Mouse (Mus musculus) midbrain, embryonic 13.5 days (tissue): ENCODE data around the gene Nin. TPM values are rescaled to one million over a fixed set of nuclear protein-coding genes. Genes with fewer than 3 reads are reported as not detected.
"Not testable (repeated sequence)": the region's sequence is repeated elsewhere in the genome, so short reads cannot be mapped to it uniquely, and the experiment has no call there.

Experiments used
- ATAC-seq: fragments of 200-750 bp; cut with Nextera tagmentation; 2 replicates; pipeline ENCODE4 v1.8.0; 2017; ENCODE audit warnings: mild to moderate bottlenecking, moderate TSS enrichment, moderate library complexity
- H3K27ac ChIP-seq: fragments of 300-500 bp; sonication (generic); 2 replicates; pipeline ENCODE4 v1.5.1; 2015; ENCODE audit warnings: inconsistent platforms, mild to moderate bottlenecking, moderate library complexity
- H3K27me3 ChIP-seq: fragments of 300-500 bp; sonication (generic); 2 replicates; pipeline ENCODE4 v1.6.1; 2015; ENCODE audit warnings: mild to moderate bottlenecking, inconsistent platforms
- H3K36me3 ChIP-seq: fragments of 300-500 bp; sonication (generic); 2 replicates; pipeline ENCODE4 v1.6.1; 2015; ENCODE audit warnings: mild to moderate bottlenecking, inconsistent platforms
- H3K4me1 ChIP-seq: fragments of 300-500 bp; sonication (generic); replicated peaks from 2 replicates; pipeline ENCODE4 v1.6.1; 2015; ENCODE audit warnings: inconsistent platforms
- H3K4me2 ChIP-seq: fragments of 300-500 bp; sonication (generic); replicated peaks from 2 replicates; pipeline ENCODE4 v1.6.1; 2015; ENCODE audit warnings: moderate library complexity, mild to moderate bottlenecking, inconsistent platforms
- H3K4me3 ChIP-seq: fragments of 300-500 bp; sonication (generic); replicated peaks from 2 replicates; pipeline ENCODE4 v1.5.1; 2015; ENCODE audit warnings: mild to moderate bottlenecking, inconsistent platforms
- H3K9ac ChIP-seq: fragments of 300-500 bp; sonication (generic); replicated peaks from 2 replicates; pipeline ENCODE4 v1.6.1; 2015; ENCODE audit warnings: mild to moderate bottlenecking, inconsistent platforms
- H3K9me3 ChIP-seq: fragments of 300-500 bp; sonication (generic); 2 replicates; pipeline ENCODE4 v1.6.1; 2016; ENCODE audit warnings: mild to moderate bottlenecking, inconsistent platforms
- WGBS: fragments of 180-500 bp; shearing (Covaris S2); methylation state at CpG from one replicate; pipeline ENCODE4 v1.1.7; 2015; 5-methylcytosine and 5-hydroxymethylcytosine counted together
- polyA plus RNA-seq: library from polyadenylated mRNA; unstranded; fragments of >200 nt; fragmentation: Nextera tagmentation; extraction: Ambion mirVana; gene quantifications from 2 replicates; pipeline ENCODE4 v1.2.1, GENCODE M21; 2015

The Nin gene
- polyA plus RNA-seq: 14.9 and 16.6 TPM in 2 replicates

GRCm38 (mm10) chr12:70113351-70113750 is at the start of gene Nin:
TSS of gene Nin (minus strand) at chr12:70113717.
- H3K4me2 ChIP-seq: peak within 1 kb of the TSS; percentile 91; the same call in 1 of the 2 replicates
- no peaks in the 10 kb centered on the region for H3K9me3 ChIP-seq
- peaks cover 39% of the 10 kb centered on the region for H3K27me3 ChIP-seq
- peaks cover 28% of the 10 kb centered on the region for H3K4me1 ChIP-seq
- WGBS: 46% methylated on average over 11 of the region's 11 CpGs
- ATAC-seq: no peak
- no peak within 1 kb of the TSS for H3K9ac ChIP-seq
- no peak within 1 kb of the TSS for H3K27ac ChIP-seq
- H3K4me3 ChIP-seq: no peak within 1 kb of the TSS
- no peaks in the 10 kb centered on the region for H3K36me3 ChIP-seq

- 88% methylated on average over 5 of the region's 5 CpGs for WGBS
- Histone ChIP-seq H3K27me3 (no peaks in the 10 kb centered on the region), H3K9me3 (no peaks in the 10 kb centered on the region), H3K4me1 (peaks cover 24% of the 10 kb centered on the region), H3K9ac (no peak overlapping the region), H3K4me3 (no peak overlapping the region), H3K36me3 (no peaks in the 10 kb centered on the region), H3K4me2 (no peak overlapping the region), H3K27ac (no peak overlapping the region)
- no peak for ATAC-seq
Measured at GRCm38 (mm10) chr12:70161057-70161456, 47.5 kb upstream of the Nin start.

GRCm38 (mm10) chr12:70157292-70158066 is 44.0 kb upstream of the Nin start:
- no peaks in the 10 kb centered on the region for H3K9me3 ChIP-seq
- WGBS: 47% methylated on average over 5 of the region's 5 CpGs
- H3K36me3 ChIP-seq: no peaks in the 10 kb centered on the region
- H3K27ac ChIP-seq: peak overlapping the region; percentile 44
- no peak overlapping the region for H3K9ac ChIP-seq
- 0 out of 2 replicates have a peak, but pooled peaks cover 16% of the 10 kb centered on the region for H3K4me1 ChIP-seq
- no peak overlapping the region for H3K4me2 ChIP-seq
- H3K27me3 ChIP-seq: no peaks in the 10 kb centered on the region
- H3K4me3 ChIP-seq: no peak overlapping the region
- peak; percentile 78 for ATAC-seq

DNA sequence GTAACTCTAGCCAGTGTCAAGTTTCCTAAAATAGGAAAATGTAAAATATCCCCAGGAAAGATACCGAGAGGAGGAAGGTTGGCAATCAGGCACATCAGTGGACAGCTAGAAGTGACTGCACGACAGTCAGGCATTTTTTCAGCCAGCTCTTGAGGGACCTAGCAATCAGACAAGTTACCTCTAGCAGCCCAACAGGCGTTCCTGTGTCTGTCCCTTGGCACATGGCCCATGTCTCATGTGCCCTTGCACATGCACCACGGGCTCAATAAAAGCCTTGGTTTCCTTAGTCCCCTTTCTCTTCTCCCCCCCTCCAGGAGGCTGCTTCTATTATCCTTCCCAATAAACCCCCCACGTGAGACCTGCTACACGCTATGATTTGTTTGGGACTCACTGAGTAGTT is 42.7 kb upstream of the Nin start:
- 76% methylated on average over 6 of the region's 6 CpGs for WGBS
- H3K36me3 ChIP-seq: no peaks in the 10 kb centered on the region
- 0 out of 2 replicates have a peak, but pooled peaks cover 16% of the 10 kb centered on the region for H3K4me1 ChIP-seq
- H3K4me2 ChIP-seq: no peak overlapping the region
- H3K4me3 ChIP-seq: no peak overlapping the region
- no peak for ATAC-seq
- no peak overlapping the region for H3K9ac ChIP-seq
- no peaks in the 10 kb centered on the region for H3K27me3 ChIP-seq
- H3K9me3 ChIP-seq: no peaks in the 10 kb centered on the region
- H3K27ac ChIP-seq: no peak overlapping the region

DNA sequence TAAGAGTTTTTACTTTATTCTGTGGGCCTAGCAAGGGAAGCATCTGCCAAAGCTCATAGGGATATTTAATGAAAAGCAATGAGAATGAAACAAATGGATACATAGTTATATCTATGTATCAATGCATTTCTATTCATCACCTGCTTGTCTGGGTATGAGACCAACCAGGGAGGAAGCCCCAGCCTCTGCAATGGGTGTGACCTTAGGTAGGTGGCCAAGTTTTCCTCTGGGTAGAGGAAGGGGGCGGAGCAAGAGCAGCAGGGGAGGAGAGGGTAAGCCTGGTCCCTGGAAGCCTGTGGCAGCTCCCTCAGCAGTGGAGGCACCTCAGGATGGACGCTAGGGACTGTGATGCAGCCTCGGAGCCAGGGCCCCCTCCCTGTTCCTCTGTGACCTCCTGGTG is 40.3 kb upstream of the Nin start, which contains the start of gene Abhd12b:
TSS of gene Abhd12b (plus strand) at position 301 of the 400 bp plus-strand sequence.
- no peak within 1 kb of the TSS; the same call in 1 of the 2 replicates for H3K27ac ChIP-seq
- no peak within 1 kb of the TSS for H3K9ac ChIP-seq
- no peak for ATAC-seq
- H3K9me3 ChIP-seq: no peaks in the 10 kb centered on the region
- no peak within 1 kb of the TSS for H3K4me3 ChIP-seq
- no peaks in the 10 kb centered on the region for H3K27me3 ChIP-seq
- no peak within 1 kb of the TSS for H3K4me2 ChIP-seq
- H3K4me1 ChIP-seq: peaks cover 19% of the 10 kb centered on the region
- no peaks in the 10 kb centered on the region for H3K36me3 ChIP-seq
- 50% methylated on average over 3 of the region's 3 CpGs for WGBS

DNA sequence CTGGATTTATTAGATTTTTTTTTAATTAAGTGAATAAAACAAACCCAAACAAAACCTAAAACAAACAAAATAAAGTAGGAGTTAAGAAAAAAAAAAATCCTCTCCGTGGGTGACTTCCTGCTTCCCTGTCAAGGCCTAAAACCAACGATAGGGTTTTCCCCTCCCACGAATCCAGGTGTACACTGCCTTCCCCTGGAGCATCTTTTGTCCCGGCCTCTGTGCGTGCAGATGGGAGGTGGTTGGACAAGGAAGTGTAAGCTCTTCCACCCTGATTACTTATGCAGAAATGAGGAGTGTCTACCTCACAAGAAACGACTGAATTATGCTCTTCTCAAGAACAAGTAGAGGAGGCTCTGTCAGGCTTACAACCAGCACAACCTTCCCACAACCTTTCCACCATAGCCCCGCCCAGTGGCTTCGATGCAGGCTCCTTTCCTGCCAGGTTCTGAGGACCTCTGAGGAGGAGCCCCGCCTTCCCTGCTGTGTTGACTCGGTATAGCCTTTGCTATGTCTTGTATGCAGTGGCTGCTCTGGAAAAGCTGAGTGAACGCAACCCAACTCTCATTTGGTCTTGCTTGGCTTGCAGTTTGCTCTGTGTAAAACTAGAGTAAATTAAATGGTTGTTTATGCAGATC is 35.2 kb upstream of the Nin start:
- H3K27me3 ChIP-seq: no peaks in the 10 kb centered on the region
- H3K4me2 ChIP-seq: peak overlapping the region; percentile 47; the same call in 1 of the 2 replicates
- no peak overlapping the region for H3K4me3 ChIP-seq
- WGBS: 11% methylated on average over 11 of the region's 11 CpGs
- H3K9ac ChIP-seq: no peak overlapping the region
- H3K9me3 ChIP-seq: no peaks in the 10 kb centered on the region
- peaks cover 19% of the 10 kb centered on the region for H3K4me1 ChIP-seq
- peak; percentile 57 for ATAC-seq
- H3K36me3 ChIP-seq: no peaks in the 10 kb centered on the region
- peak overlapping the region; percentile 64 for H3K27ac ChIP-seq

GRCm38 (mm10) chr12:70147986-70148630 is 34.6 kb upstream of the Nin start:
- ATAC-seq: peak; percentile 64
- Histone ChIP-seq H3K27me3 (no peaks in the 10 kb centered on the region), H3K4me1 (peaks cover 17% of the 10 kb centered on the region), H3K4me2 (peak overlapping the region; percentile 47), H3K27ac (peak overlapping the region; percentile 64), H3K9me3 (no peaks in the 10 kb centered on the region), H3K4me3 (peak overlapping the region; percentile 20), H3K9ac (no peak overlapping the region; the same call in 1 of the 2 replicates), H3K36me3 (no peaks in the 10 kb centered on the region)
- 9% methylated on average over 13 of the region's 13 CpGs for WGBS

DNA sequence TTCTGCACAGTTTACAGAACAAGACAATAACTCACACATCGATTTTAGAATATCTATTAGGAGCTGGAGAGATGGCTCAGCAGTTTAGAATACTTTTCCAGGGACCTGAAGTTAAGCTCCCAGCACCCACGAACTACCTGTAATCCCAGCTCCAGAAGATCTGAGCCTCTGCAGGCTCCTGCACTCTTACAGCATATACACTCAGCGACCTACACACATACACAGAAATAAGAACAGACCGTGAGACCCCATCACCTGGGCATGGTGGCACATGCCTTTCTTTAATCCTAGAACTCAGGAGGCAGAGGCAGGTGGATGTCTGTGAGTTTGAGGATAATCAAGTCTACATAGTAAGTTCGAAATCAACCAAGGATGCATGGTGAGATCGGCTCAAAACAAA is 32.1 kb upstream of the Nin start:
- H3K4me2 ChIP-seq: no peak overlapping the region
- no peak overlapping the region for H3K27ac ChIP-seq
- ATAC-seq: no peak
- H3K9ac ChIP-seq: no peak overlapping the region
- no peaks in the 10 kb centered on the region for H3K36me3 ChIP-seq
- H3K4me3 ChIP-seq: no peak overlapping the region
- peaks cover 17% of the 10 kb centered on the region for H3K4me1 ChIP-seq
- H3K27me3 ChIP-seq: no peaks in the 10 kb centered on the region
- 91% methylated on average over 6 of the region's 6 CpGs for whole genome bisulfite sequencing
- H3K9me3 ChIP-seq: no peaks in the 10 kb centered on the region

- 53% methylated on average over 20 of the region's 20 CpGs for WGBS
- no peak for ATAC-seq
- Histone ChIP-seq H3K27ac (peak overlapping the region; percentile 25; the same call in 1 of the 2 replicates), H3K4me2 (no peak overlapping the region), H3K4me3 (no peak overlapping the region), H3K27me3 (no peaks in the 10 kb centered on the region), H3K9ac (no peak overlapping the region), H3K4me1 (peaks cover 17% of the 10 kb centered on the region), H3K36me3 (no peaks in the 10 kb centered on the region), H3K9me3 (no peaks in the 10 kb centered on the region)
Measured at GRCm38 (mm10) chr12:70144637-70145448, 31.3 kb upstream of the Nin start.

DNA sequence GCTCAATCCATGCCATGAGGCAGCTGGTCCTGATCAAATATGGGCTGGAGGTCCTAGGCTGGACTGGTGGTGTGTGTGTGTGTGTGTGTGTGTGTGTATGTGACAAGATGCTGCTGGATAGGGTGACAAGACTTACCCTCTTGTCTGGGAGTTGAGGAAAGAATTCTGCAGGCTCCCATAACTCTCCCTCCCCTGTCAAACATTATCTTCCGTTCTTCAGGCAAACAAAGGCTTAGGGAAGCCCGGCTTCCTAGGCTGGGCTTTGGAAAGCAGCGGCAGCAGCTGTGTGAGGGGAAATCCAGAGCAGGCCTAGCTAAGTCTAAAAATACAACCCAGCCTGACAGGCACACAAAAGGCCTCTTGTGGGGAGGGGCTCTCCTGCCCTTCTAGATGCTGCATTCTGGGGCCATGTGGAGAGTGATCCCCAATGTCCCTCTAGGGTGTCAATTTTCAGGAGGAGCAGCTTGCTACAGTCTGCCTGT is 30.6 kb upstream of the Nin start:
- not testable (repeated sequence) for ATAC-seq
- peak overlapping the region; percentile 36; the same call in 1 of the 2 replicates for H3K27ac ChIP-seq
- 22% methylated on average over 3 of the region's 3 CpGs for WGBS

DNA sequence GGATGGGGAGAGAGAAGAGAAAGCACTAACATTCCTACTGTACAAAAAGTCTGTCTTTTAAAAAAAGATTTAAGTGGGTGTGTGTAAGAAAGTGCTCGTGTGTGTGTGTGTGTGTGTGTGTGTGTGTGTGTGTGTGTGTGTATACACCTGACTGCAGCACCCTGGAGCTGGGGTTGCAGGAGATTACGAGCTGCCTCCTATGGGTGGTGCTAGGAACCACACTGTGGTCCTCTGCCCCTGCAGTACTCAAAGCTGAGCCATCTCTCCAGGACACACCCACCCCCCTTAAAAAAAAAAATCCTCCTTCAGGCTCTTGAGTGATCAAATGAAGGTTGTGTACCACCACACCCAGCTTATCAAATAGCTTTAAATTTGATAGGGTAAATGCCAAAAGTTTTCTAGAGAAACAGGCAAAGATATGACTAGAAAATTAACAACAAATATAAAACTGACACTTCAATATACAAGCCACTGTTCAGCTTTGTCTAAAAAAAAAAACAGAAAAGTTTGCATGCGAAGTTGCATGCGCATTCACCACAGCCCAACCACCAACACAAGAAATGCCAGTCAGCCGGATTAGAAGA is 27.6 kb upstream of the Nin start:
- H3K36me3 ChIP-seq: no peaks in the 10 kb centered on the region
- 94% methylated on average over 5 of the region's 5 CpGs for WGBS
- H3K9ac ChIP-seq: no peak overlapping the region
- H3K4me3 ChIP-seq: no peak overlapping the region
- H3K27ac ChIP-seq: no peak overlapping the region
- H3K9me3 ChIP-seq: no peaks in the 10 kb centered on the region
- ATAC-seq: no peak
- H3K27me3 ChIP-seq: no peaks in the 10 kb centered on the region
- H3K4me1 ChIP-seq: no peaks in the 10 kb centered on the region; the same call in 1 of the 2 replicates
- no peak overlapping the region for H3K4me2 ChIP-seq

More for the DNA sequence above, 30.6 kb upstream of the Nin start:
- H3K4me2 ChIP-seq, H3K36me3 ChIP-seq, H3K27me3 ChIP-seq, H3K9ac ChIP-seq, H3K9me3 ChIP-seq, H3K4me3 ChIP-seq: not testable (repeated sequence)
- H3K4me1 ChIP-seq: peaks cover 17% of the 10 kb centered on the region
